Mouse (Mus musculus) megakaryocyte-erythroid progenitor cell, adult 5-6 weeks (primary cell): ENCODE measurements around the gene Kcnc4. TPM values are rescaled to one million over a fixed set of nuclear protein-coding genes. Genes with fewer than 3 reads are reported as not detected.

Experiments
- ATAC-seq: replicated peaks from 2 replicates; pipeline ENCODE4 v1.8.0; 2016; ENCODE audit warnings: mild to moderate bottlenecking, inconsistent platforms; ENCODE audit not compliant: severe bottlenecking, poor library complexity, low FRiP score, low TSS enrichment
- total RNA-seq, 2 experiments: library from RNA; stranded (forward) in 1 of 2; stranded (reverse) in 1 of 2; fragments of 200-1000, 215-1000 nt in 1 of 2; fragments of >200 nt in 1 of 2; fragmentation: Nextera tagmentation in 1 of 2; gene quantifications; 2 replicates each; pipeline ENCODE4 v1.2.3; 2014 to 2017

Gene Kcnc4
- total RNA-seq, 2 experiments from 2014 or later: not detected

- ATAC-seq: no peak
These were observed 550 bp upstream of the Kcnc4 start for GRCm38 (mm10) chr3:107459773-107460431.

GRCm38 (mm10) chr3:107458528-107459195 lies 690 bp downstream of the Kcnc4 start:
- ATAC-seq: no peak

GRCm38 (mm10) chr3:107458104-107458503 lies 1.2 kb downstream of the Kcnc4 start:
- no peak for ATAC-seq

- ATAC-seq: no peak
These were observed 5.1 kb downstream of the Kcnc4 start for GRCm38 (mm10) chr3:107454280-107454679.

- ATAC-seq: no peak
These were observed 12.5 kb downstream of the Kcnc4 start for GRCm38 (mm10) chr3:107446822-107447221.

- ATAC-seq: no peak
These were observed 15.5 kb downstream of the Kcnc4 start for GRCm38 (mm10) chr3:107443866-107444265.

- no peak for ATAC-seq
These were observed 17.2 kb downstream of the Kcnc4 start for GRCm38 (mm10) chr3:107442191-107442590.

GRCm38 (mm10) chr3:107441306-107441705 lies 18.0 kb downstream of the Kcnc4 start:
- no peak for ATAC-seq

- ATAC-seq: no peak
These were observed 20.1 kb downstream of the Kcnc4 start for GRCm38 (mm10) chr3:107439280-107439679.

GRCm38 (mm10) chr3:107437666-107438065 lies 21.7 kb downstream of the Kcnc4 start:
- ATAC-seq: no peak

GRCm38 (mm10) chr3:107436434-107436833 lies 22.9 kb downstream of the Kcnc4 start:
- no peak for ATAC-seq

GRCm38 (mm10) chr3:107433614-107434013 lies 25.7 kb downstream of the Kcnc4 start:
- no peak for ATAC-seq

GRCm38 (mm10) chr3:107431268-107431667 lies 28.1 kb downstream of the Kcnc4 start:
- no peak for ATAC-seq

GRCm38 (mm10) chr3:107424258-107425041 lies 34.9 kb downstream of the Kcnc4 start:
- no peak for ATAC-seq

- no peak for ATAC-seq
These were observed 39.2 kb downstream of the Kcnc4 start for GRCm38 (mm10) chr3:107420156-107420555.

GRCm38 (mm10) chr3:107417287-107417644 lies 42.1 kb downstream of the Kcnc4 start:
- no peak for ATAC-seq

GRCm38 (mm10) chr3:107416541-107417286 lies 42.6 kb downstream of the Kcnc4 start:
- ATAC-seq: no peak

GRCm38 (mm10) chr3:107413093-107413492 lies 46.3 kb downstream of the Kcnc4 start:
- ATAC-seq: no peak

GRCm38 (mm10) chr3:107412509-107412908 lies 46.8 kb downstream of the Kcnc4 start:
- no peak for ATAC-seq

- no peak for ATAC-seq
These were observed 47.7 kb downstream of the Kcnc4 start for GRCm38 (mm10) chr3:107411669-107412068.
